In genomic region chr2:69612237-69612636, GRCm38 (mm10) we compare ENCODE assay signal across 10 mouse cellular contexts. TPM values are rescaled to one million over a fixed set of nuclear protein-coding genes. Genes with fewer than 3 reads are reported as not detected.
DNase-seq lines count a peak whose midpoint lies in the region; ATAC-seq and TF ChIP-seq lines count a peak whose summit lies in the region.
"Had no signal": no experiment of that assay in that cellular context is flagged by ENCODE, and none has a peak within 500 bp of the region (broad histone marks: within the 10 kb centered on the region; RNA-seq: fewer than 3 reads in every experiment).

No protein-coding gene starts in this region.

- H3K9ac ChIP-seq in forebrain, embryonic 11.5 days (ENCODE audit: low read length) = no peak overlapping the region
- H3K9ac ChIP-seq in forebrain, embryonic 15.5 days (replicated peaks) = no peak overlapping the region
- H3K9ac ChIP-seq in midbrain, postnatal 0 days (replicated peaks; ENCODE audit: low read length, poor library complexity, severe bottlenecking) = no peak overlapping the region
- 0 out of 2 replicates have a peak overlapping the region, but pooled peaks have one; percentile 18 for H3K9ac ChIP-seq in limb, embryonic 12.5 days (replicated peaks)

- peak overlapping the region; percentile 32 for H3K4me2 ChIP-seq in forebrain, embryonic 11.5 days (ENCODE audit: low read depth, low read length, severe bottlenecking)
- no peak overlapping the region for H3K4me2 ChIP-seq in forebrain, embryonic 15.5 days (replicated peaks)
- H3K4me2 ChIP-seq in midbrain, postnatal 0 days (ENCODE audit: low read depth, low read length, poor library complexity, severe bottlenecking) = no peak overlapping the region
- H3K4me2 ChIP-seq in limb, embryonic 12.5 days = peak overlapping the region; percentile 39

- no peaks in the 10 kb centered on the region for H3K36me3 ChIP-seq in forebrain, embryonic 11.5 days (ENCODE audit: control insufficient read depth, insufficient read depth, low read length)
- no peaks in the 10 kb centered on the region for H3K36me3 ChIP-seq in forebrain, embryonic 15.5 days
- no peaks in the 10 kb centered on the region for H3K36me3 ChIP-seq in midbrain, embryonic 10.5 days
- no peaks in the 10 kb centered on the region for H3K36me3 ChIP-seq in midbrain, postnatal 0 days (ENCODE audit: insufficient read depth, low read length)
- H3K36me3 ChIP-seq in limb, embryonic 12.5 days = no peaks in the 10 kb centered on the region

- no peaks in the 10 kb centered on the region for H3K9me3 ChIP-seq in forebrain, embryonic 11.5 days (ENCODE audit: control insufficient read depth, low read length)
- no peaks in the 10 kb centered on the region for H3K9me3 ChIP-seq in forebrain, embryonic 15.5 days
- no peaks in the 10 kb centered on the region for H3K9me3 ChIP-seq in midbrain, embryonic 10.5 days (replicated peaks)
- no peaks in the 10 kb centered on the region for H3K9me3 ChIP-seq in midbrain, postnatal 0 days (ENCODE audit: low read length)
- no peaks in the 10 kb centered on the region for H3K9me3 ChIP-seq in limb, embryonic 12.5 days

- no peak overlapping the region for H3K27ac ChIP-seq in forebrain, embryonic 11.5 days (ENCODE audit: low read depth, low read length)
- no peak overlapping the region for H3K27ac ChIP-seq in forebrain, embryonic 15.5 days (replicated peaks)
- no peak overlapping the region; the same call in 1 of the 2 replicates for H3K27ac ChIP-seq in midbrain, embryonic 10.5 days (replicated peaks)
- H3K27ac ChIP-seq in midbrain, postnatal 0 days (ENCODE audit: low read depth, low read length) = no peak overlapping the region
- H3K27ac ChIP-seq in limb, embryonic 12.5 days = no peak overlapping the region

- peak; percentile 65 for DNase-seq in forebrain, embryonic 11.5 days (ENCODE audit: low spot score)
- DNase-seq in midbrain, embryonic 10.5 days (ENCODE audit: low spot score) = peak; percentile 37
- no peak for DNase-seq in midbrain, postnatal 0 days (ENCODE audit: low spot score)
- DNase-seq in ovary, postnatal 36 days (ENCODE audit: low spot score) = no peak
- DNase-seq in ovary, postnatal 10 days (ENCODE audit: low spot score) = no peak
- no peak for DNase-seq in urinary bladder, postnatal 4 days (ENCODE audit: low spot score in 2 of 2)
- DNase-seq: heart, postnatal 4 days; right cerebral cortex, postnatal 25 days had no signal

- H3K27me3 ChIP-seq in forebrain, embryonic 11.5 days (ENCODE audit: control insufficient read depth, insufficient read depth, low read length) = no peaks in the 10 kb centered on the region
- no peaks in the 10 kb centered on the region for H3K27me3 ChIP-seq in forebrain, embryonic 15.5 days
- H3K27me3 ChIP-seq in midbrain, embryonic 10.5 days (ENCODE audit: low read depth, poor library complexity, severe bottlenecking) = peaks cover 3% of the 10 kb centered on the region; the same call in 1 of the 2 replicates
- no peaks in the 10 kb centered on the region for H3K27me3 ChIP-seq in midbrain, postnatal 0 days (ENCODE audit: insufficient read depth, low read length)
- H3K27me3 ChIP-seq in limb, embryonic 12.5 days = peaks cover 8% of the 10 kb centered on the region; the same call in 1 of the 2 replicates

- WGBS in forebrain, embryonic 11.5 days = 15% methylated on average over 10 of the region's 10 CpGs
- WGBS in forebrain, embryonic 15.5 days = 10% methylated on average over 10 of the region's 10 CpGs
- 9% methylated on average over 10 of the region's 10 CpGs for WGBS in midbrain, embryonic 10.5 days
- 13% methylated on average over 10 of the region's 10 CpGs for WGBS in midbrain, postnatal 0 days
- WGBS in limb, embryonic 12.5 days = 7% methylated on average over 10 of the region's 10 CpGs

- 0 out of 2 replicates have a peak, but pooled peaks cover 2% of the 10 kb centered on the region for H3K4me1 ChIP-seq in forebrain, embryonic 11.5 days (replicated peaks; ENCODE audit: control insufficient read depth, insufficient read depth, low read length)
- H3K4me1 ChIP-seq in forebrain, embryonic 15.5 days = 0 out of 2 replicates have a peak, but pooled peaks cover 3% of the 10 kb centered on the region
- peaks cover 12% of the 10 kb centered on the region for H3K4me1 ChIP-seq in midbrain, embryonic 10.5 days
- H3K4me1 ChIP-seq in midbrain, postnatal 0 days (ENCODE audit: insufficient read depth, low read length) = 0 out of 2 replicates have a peak, but pooled peaks cover 2% of the 10 kb centered on the region
- peaks cover 5% of the 10 kb centered on the region for H3K4me1 ChIP-seq in limb, embryonic 12.5 days (replicated peaks)

- H3K4me3 ChIP-seq in forebrain, embryonic 11.5 days (ENCODE audit: low read depth, low read length) = no peak overlapping the region
- H3K4me3 ChIP-seq in forebrain, embryonic 15.5 days = no peak overlapping the region
- H3K4me3 ChIP-seq in midbrain, embryonic 10.5 days = peak overlapping the region; percentile 21; the same call in 1 of the 2 replicates
- H3K4me3 ChIP-seq in midbrain, postnatal 0 days (ENCODE audit: low read depth, low read length) = no peak overlapping the region
- no peak overlapping the region for H3K4me3 ChIP-seq in limb, embryonic 12.5 days (replicated peaks)

- no peak for TF ChIP-seq CTCF in midbrain, postnatal 0 days (IDR thresholded peaks at IDR 0.05)

- ATAC-seq in forebrain, embryonic 11.5 days (replicated peaks; ENCODE audit: low FRiP score) = no peak
- ATAC-seq in forebrain, embryonic 15.5 days (replicated peaks) = no peak
- no peak for ATAC-seq in midbrain, postnatal 0 days (ENCODE audit: low FRiP score)
- no peak for ATAC-seq in limb, embryonic 12.5 days (ENCODE audit: insufficient number of reproducible peaks, insufficient read depth, low FRiP score, low TSS enrichment, low read depth)

RNA-seq across cellular contexts. Expression of gene Lrp2, which starts 26.4 kb away (rescaled TPM):
- polyA plus RNA-seq in forebrain, embryonic 11.5 days (2014; fragmentation: Nextera tagmentation; extraction: Ambion mirVana) = 3.0 and 3.1 TPM in 2 replicates
- 0.24 and 0.47 TPM in 2 replicates for polyA plus RNA-seq in forebrain, embryonic 15.5 days (2015; fragmentation: Nextera tagmentation; extraction: Ambion mirVana)
- polyA plus RNA-seq in midbrain, embryonic 10.5 days (2016; fragmentation: Nextera tagmentation; extraction: Ambion mirVana) = 2.8 and 3.4 TPM in 2 replicates
- 2.3 and 2.9 TPM in 2 replicates for total RNA-seq in midbrain, postnatal 0 days (2014; rRNA removed)
- 0.22 and 0.31 TPM in 2 replicates for polyA plus RNA-seq in midbrain, postnatal 0 days (2015; fragmentation: Nextera tagmentation; extraction: Ambion mirVana)
- not detected in 2 replicates for polyA plus RNA-seq in limb, embryonic 12.5 days (2016; fragmentation: Nextera tagmentation; extraction: Ambion mirVana)

RNA-seq across cellular contexts. Expression of gene Bbs5, which starts 34.7 kb away (rescaled TPM):
- 11.0 and 18.8 TPM in 2 replicates for polyA plus RNA-seq in forebrain, embryonic 11.5 days (2014; fragmentation: Nextera tagmentation; extraction: Ambion mirVana)
- 20.0 and 21.7 TPM in 2 replicates for polyA plus RNA-seq in forebrain, embryonic 15.5 days (2015; fragmentation: Nextera tagmentation; extraction: Ambion mirVana)
- 13.8 and 14.6 TPM in 2 replicates for polyA plus RNA-seq in midbrain, embryonic 10.5 days (2016; fragmentation: Nextera tagmentation; extraction: Ambion mirVana)
- total RNA-seq in midbrain, postnatal 0 days (2014; rRNA removed) = 17.2 and 25.3 TPM in 2 replicates
- 27.3 and 28.4 TPM in 2 replicates for polyA plus RNA-seq in midbrain, postnatal 0 days (2015; fragmentation: Nextera tagmentation; extraction: Ambion mirVana)
- 22.4 and 25.6 TPM in 2 replicates for polyA plus RNA-seq in limb, embryonic 12.5 days (2016; fragmentation: Nextera tagmentation; extraction: Ambion mirVana)

RNA-seq across cellular contexts. Expression of gene Klhl41, which starts 57.7 kb away (rescaled TPM):
- 0.13 and 0.15 TPM in 2 replicates for polyA plus RNA-seq in forebrain, embryonic 11.5 days (2014; fragmentation: Nextera tagmentation; extraction: Ambion mirVana)
- 0.20 and 0.25 TPM in 2 replicates for polyA plus RNA-seq in forebrain, embryonic 15.5 days (2015; fragmentation: Nextera tagmentation; extraction: Ambion mirVana)
- 0.09 and 0.15 TPM in 2 replicates for polyA plus RNA-seq in midbrain, embryonic 10.5 days (2016; fragmentation: Nextera tagmentation; extraction: Ambion mirVana)
- total RNA-seq in midbrain, postnatal 0 days (2014; rRNA removed) = not detected in 2 replicates
- polyA plus RNA-seq in midbrain, postnatal 0 days (2015; fragmentation: Nextera tagmentation; extraction: Ambion mirVana) = 0.11 TPM in 1 of 2 replicates, not detected in the other
- 13.9 and 14.7 TPM in 2 replicates for polyA plus RNA-seq in limb, embryonic 12.5 days (2016; fragmentation: Nextera tagmentation; extraction: Ambion mirVana)

Comparison
In these comparisons a context has a peak if more than half of its experiments do, and no peak if none do; other contexts are left out.
1. DNase-seq: peak in forebrain, embryonic 11.5 days (single experiment) and midbrain, embryonic 10.5 days (single experiment); none in midbrain, postnatal 0 days (single experiment), ovary, postnatal 36 days (single experiment), ovary, postnatal 10 days (single experiment) and urinary bladder, postnatal 4 days (0 of 2).
2. H3K4me2 ChIP-seq: peak in forebrain, embryonic 11.5 days (single experiment) and limb, embryonic 12.5 days (single experiment); none in forebrain, embryonic 15.5 days (single experiment) and midbrain, postnatal 0 days (single experiment).
3. RNA of gene Klhl41, which starts 57.7 kb away (polyA plus RNA-seq): 13.9 to 14.7 TPM in limb, embryonic 12.5 days; 0.20 to 0.25 TPM in forebrain, embryonic 15.5 days, 0.09 to 0.15 TPM in midbrain, embryonic 10.5 days, 0.13 to 0.15 TPM in forebrain, embryonic 11.5 days and 0.11 TPM in midbrain, postnatal 0 days; every median in the first group is over 10 times any median in the second.